Mouse (Mus musculus) midbrain, embryonic 15.5 days (tissue): ENCODE data around the gene Gm10439. TPM values are rescaled to one million over a fixed set of nuclear protein-coding genes. Genes with fewer than 3 reads are reported as not detected.
"Not testable (repeated sequence)": the region's sequence is repeated elsewhere in the genome, so short reads cannot be mapped to it uniquely, and the experiment has no call there.

Source experiments
- ATAC-seq: fragments of 200-750 bp; cut with Nextera tagmentation; replicated peaks from 2 replicates; pipeline ENCODE4 v1.8.0; 2017; ENCODE audit warnings: moderate TSS enrichment
- H3K27ac ChIP-seq: fragments of 300-500 bp; sonication (generic); 2 replicates; pipeline ENCODE4 v1.5.1; 2015; ENCODE audit warnings: mild to moderate bottlenecking, inconsistent platforms
- H3K27me3 ChIP-seq: fragments of 300-500 bp; sonication (generic); replicated peaks from 2 replicates; pipeline ENCODE4 v1.6.1; 2015; ENCODE audit warnings: inconsistent platforms
- H3K36me3 ChIP-seq: fragments of 300-500 bp; sonication (generic); replicated peaks from 2 replicates; pipeline ENCODE4 v1.6.1; 2015; ENCODE audit warnings: inconsistent platforms
- H3K4me1 ChIP-seq: fragments of 300-500 bp; sonication (generic); 2 replicates; pipeline ENCODE4 v1.6.1; 2015; ENCODE audit warnings: inconsistent platforms
- H3K4me2 ChIP-seq: fragments of 300-500 bp; sonication (generic); 2 replicates; pipeline ENCODE4 v1.6.1; 2015; ENCODE audit warnings: inconsistent platforms, mild to moderate bottlenecking, moderate library complexity
- H3K4me3 ChIP-seq: fragments of 300-500 bp; sonication (generic); 2 replicates; pipeline ENCODE4 v1.5.1; 2015; ENCODE audit warnings: mild to moderate bottlenecking, inconsistent platforms
- H3K9ac ChIP-seq: fragments of 300-500 bp; sonication (generic); 2 replicates; pipeline ENCODE4 v1.6.1; 2015; ENCODE audit warnings: mild to moderate bottlenecking, inconsistent platforms
- H3K9me3 ChIP-seq: fragments of 300-500 bp; sonication (generic); 2 replicates; pipeline ENCODE4 v1.6.1; 2016; ENCODE audit warnings: inconsistent platforms
- WGBS: fragments of 180-500 bp; shearing (Covaris S2); methylation state at CpG from one replicate; pipeline ENCODE4 v1.1.7; 2015; ENCODE audit warnings: mixed read lengths; 5-methylcytosine and 5-hydroxymethylcytosine counted together
- polyA plus RNA-seq: library from polyadenylated mRNA; unstranded; fragments of >200 nt; fragmentation: Nextera tagmentation; extraction: Ambion mirVana; gene quantifications from 2 replicates; pipeline ENCODE4 v1.2.1, GENCODE M21; 2015

Gene Gm10439
- not detected in 2 replicates for polyA plus RNA-seq

- no CpG with 5 or more reads among the region's 6 CpGs for WGBS
Measured at GRCm38 (mm10) chrX:149594270-149594669, at the start of gene Gm10439. Gm10439 (plus strand) TSS chrX:149594570.

More at GRCm38 (mm10) chrX:149594270-149594669, at the start of gene Gm10439:
- not testable (repeated sequence) for H3K27ac ChIP-seq, H3K4me3 ChIP-seq, H3K9ac ChIP-seq, H3K27me3 ChIP-seq, H3K36me3 ChIP-seq, ATAC-seq, H3K9me3 ChIP-seq, H3K4me2 ChIP-seq, H3K4me1 ChIP-seq

Other genes starting within 250 kb of the Gm10439 start
- not detected in 2 replicates for gene Gm15085, start 147.0 kb upstream of the Gm10439 start, polyA plus RNA-seq
- not detected in 2 replicates for gene Gm15097, start 189.9 kb downstream of the Gm10439 start, polyA plus RNA-seq